Mouse (Mus musculus) hindbrain, embryonic 13.5 days (tissue): Measurements from ENCODE around the gene Art5. TPM values are rescaled to one million over a fixed set of nuclear protein-coding genes. Genes with fewer than 3 reads are reported as not detected.

Experiments used
- ATAC-seq: fragments of 200-750 bp; cut with Nextera tagmentation; 2 replicates; pipeline ENCODE4 v1.8.0; 2017; ENCODE audit warnings: moderate TSS enrichment; ENCODE audit not compliant: low FRiP score
- H3K27ac ChIP-seq: fragments of 300-500 bp; sonication (generic); 2 replicates; pipeline ENCODE4 v1.5.1; 2015; ENCODE audit warnings: inconsistent platforms, mild to moderate bottlenecking, moderate library complexity
- H3K27me3 ChIP-seq: fragments of 300-500 bp; sonication (generic); 2 replicates; pipeline ENCODE4 v1.6.1; 2015; ENCODE audit warnings: mild to moderate bottlenecking, inconsistent platforms
- H3K36me3 ChIP-seq: fragments of 300-500 bp; sonication (generic); 2 replicates; pipeline ENCODE4 v1.6.1; 2015; ENCODE audit warnings: mild to moderate bottlenecking, inconsistent platforms
- H3K4me1 ChIP-seq: fragments of 300-500 bp; sonication (generic); replicated peaks from 2 replicates; pipeline ENCODE4 v1.6.1; 2015; ENCODE audit warnings: inconsistent platforms
- H3K4me2 ChIP-seq: fragments of 300-500 bp; sonication (generic); 2 replicates; pipeline ENCODE4 v1.6.1; 2015; ENCODE audit warnings: inconsistent platforms, mild to moderate bottlenecking, moderate library complexity
- H3K4me3 ChIP-seq: fragments of 300-500 bp; sonication (generic); 2 replicates; pipeline ENCODE4 v1.5.1; 2015; ENCODE audit warnings: mild to moderate bottlenecking, inconsistent platforms
- H3K9ac ChIP-seq: fragments of 300-500 bp; sonication (generic); 2 replicates; pipeline ENCODE4 v1.6.1; 2015; ENCODE audit warnings: mild to moderate bottlenecking, inconsistent platforms
- H3K9me3 ChIP-seq: fragments of 300-500 bp; sonication (generic); 2 replicates; pipeline ENCODE4 v1.6.1; 2016; ENCODE audit warnings: inconsistent platforms
- WGBS: fragments of 180-500 bp; shearing (Covaris S2); methylation state at CpG from one replicate; pipeline ENCODE4 v1.1.7; 2015; 5-methylcytosine and 5-hydroxymethylcytosine counted together
- polyA plus RNA-seq: library from polyadenylated mRNA; unstranded; fragments of >200 nt; fragmentation: Nextera tagmentation; extraction: Ambion mirVana; gene quantifications from 2 replicates; pipeline ENCODE4 v1.2.1, GENCODE M21; 2015

The Art5 gene
- 0.74 and 0.75 TPM in 2 replicates for polyA plus RNA-seq

GRCm38 (mm10) chr7:102109171-102109570, at the start of gene Art5:
TSS of gene Art5 (minus strand) at chr7:102109489.
- peaks cover 7% of the 10 kb centered on the region for H3K4me1 ChIP-seq
- H3K9ac ChIP-seq: no peak within 1 kb of the TSS
- H3K27ac ChIP-seq: no peak within 1 kb of the TSS
- H3K36me3 ChIP-seq: no peaks in the 10 kb centered on the region
- no peak within 1 kb of the TSS for H3K4me2 ChIP-seq
- no peaks in the 10 kb centered on the region for H3K9me3 ChIP-seq
- 67% methylated on average over 7 of the region's 7 CpGs for WGBS
- ATAC-seq: no peak
- no peaks in the 10 kb centered on the region for H3K27me3 ChIP-seq
- no peak within 1 kb of the TSS for H3K4me3 ChIP-seq

GRCm38 (mm10) chr7:102153691-102154090, 44.4 kb upstream of the Art5 start:
- Histone ChIP-seq H3K27ac (no peak overlapping the region), H3K36me3 (peaks cover 55% of the 10 kb centered on the region), H3K27me3 (no peaks in the 10 kb centered on the region), H3K9ac (no peak overlapping the region), H3K4me3 (no peak overlapping the region), H3K4me2 (no peak overlapping the region), H3K4me1 (no peaks in the 10 kb centered on the region), H3K9me3 (no peaks in the 10 kb centered on the region)
- 96% methylated on average over 5 of the region's 5 CpGs for WGBS
- no peak for ATAC-seq

GRCm38 (mm10) chr7:102137898-102138297, 28.6 kb upstream of the Art5 start:
- H3K36me3 ChIP-seq: peaks cover 75% of the 10 kb centered on the region
- H3K4me3 ChIP-seq: no peak overlapping the region
- H3K9ac ChIP-seq: no peak overlapping the region
- H3K4me1 ChIP-seq: no peaks in the 10 kb centered on the region
- H3K27ac ChIP-seq: no peak overlapping the region
- H3K4me2 ChIP-seq: no peak overlapping the region
- H3K9me3 ChIP-seq: no peaks in the 10 kb centered on the region
- no peak for ATAC-seq
- H3K27me3 ChIP-seq: no peaks in the 10 kb centered on the region
- WGBS: 99% methylated on average over 5 of the region's 5 CpGs

- H3K4me3 ChIP-seq: no peak overlapping the region
- no peak overlapping the region for H3K4me2 ChIP-seq
- H3K9me3 ChIP-seq: no peaks in the 10 kb centered on the region
- H3K27me3 ChIP-seq: no peaks in the 10 kb centered on the region
- ATAC-seq: no peak
- peaks cover 76% of the 10 kb centered on the region for H3K36me3 ChIP-seq
- WGBS: 84% methylated on average over 1 of the region's 1 CpGs
- no peaks in the 10 kb centered on the region for H3K4me1 ChIP-seq
- H3K9ac ChIP-seq: no peak overlapping the region
- H3K27ac ChIP-seq: no peak overlapping the region
These were observed 28.2 kb upstream of the Art5 start for GRCm38 (mm10) chr7:102137464-102137863.

GRCm38 (mm10) chr7:102132395-102132794, 23.1 kb upstream of the Art5 start:
- no peak overlapping the region for H3K4me2 ChIP-seq
- no peaks in the 10 kb centered on the region for H3K4me1 ChIP-seq
- H3K27ac ChIP-seq: no peak overlapping the region
- peaks cover 71% of the 10 kb centered on the region for H3K36me3 ChIP-seq
- H3K27me3 ChIP-seq: no peaks in the 10 kb centered on the region
- no peak overlapping the region for H3K9ac ChIP-seq
- ATAC-seq: no peak
- H3K4me3 ChIP-seq: no peak overlapping the region
- H3K9me3 ChIP-seq: no peaks in the 10 kb centered on the region
- 94% methylated on average over 4 of the region's 4 CpGs for WGBS

- no peak overlapping the region for H3K4me2 ChIP-seq
- over 99% methylated on average over 10 of the region's 10 CpGs for WGBS
- no peaks in the 10 kb centered on the region for H3K4me1 ChIP-seq
- no peaks in the 10 kb centered on the region for H3K27me3 ChIP-seq
- no peak overlapping the region for H3K4me3 ChIP-seq
- peaks cover 76% of the 10 kb centered on the region for H3K36me3 ChIP-seq
- H3K27ac ChIP-seq: no peak overlapping the region
- no peak for ATAC-seq
- no peaks in the 10 kb centered on the region for H3K9me3 ChIP-seq
- no peak overlapping the region for H3K9ac ChIP-seq
These were observed 11.0 kb upstream of the Art5 start for GRCm38 (mm10) chr7:102120326-102120725.

GRCm38 (mm10) chr7:102117382-102117781, 8.1 kb upstream of the Art5 start:
- Histone ChIP-seq H3K4me2 (no peak overlapping the region), H3K9me3 (no peaks in the 10 kb centered on the region), H3K9ac (no peak overlapping the region), H3K36me3 (peaks cover 46% of the 10 kb centered on the region), H3K27ac (no peak overlapping the region), H3K27me3 (no peaks in the 10 kb centered on the region), H3K4me3 (no peak overlapping the region), H3K4me1 (no peaks in the 10 kb centered on the region)
- no peak for ATAC-seq
- WGBS: 80% methylated on average over 6 of the region's 6 CpGs

- no peak within 1 kb of the TSS for H3K27ac ChIP-seq
- no peaks in the 10 kb centered on the region for H3K9me3 ChIP-seq
- no peaks in the 10 kb centered on the region for H3K4me1 ChIP-seq
- peaks cover 40% of the 10 kb centered on the region for H3K36me3 ChIP-seq
- no peak for ATAC-seq
- H3K4me3 ChIP-seq: no peak within 1 kb of the TSS
- no peak within 1 kb of the TSS for H3K4me2 ChIP-seq
- H3K9ac ChIP-seq: no peak within 1 kb of the TSS
- H3K27me3 ChIP-seq: no peaks in the 10 kb centered on the region
- 71% methylated on average over 7 of the region's 7 CpGs for WGBS
These were observed 7.5 kb upstream of the Art5 start, which contains the start of gene Chrna10 for GRCm38 (mm10) chr7:102116579-102117331. TSS of gene Chrna10 (minus strand) at chr7:102116828.

GRCm38 (mm10) chr7:102113151-102113729, 4.0 kb upstream of the Art5 start:
- Histone ChIP-seq H3K27me3 (no peaks in the 10 kb centered on the region), H3K9me3 (no peaks in the 10 kb centered on the region), H3K4me3 (no peak overlapping the region), H3K4me2 (no peak overlapping the region), H3K4me1 (no peaks in the 10 kb centered on the region), H3K9ac (no peak overlapping the region), H3K36me3 (peaks cover 5% of the 10 kb centered on the region), H3K27ac (no peak overlapping the region)
- no peak for ATAC-seq
- WGBS: 84% methylated on average over 45 of the region's 45 CpGs

- H3K27me3 ChIP-seq: no peaks in the 10 kb centered on the region
- no peaks in the 10 kb centered on the region for H3K36me3 ChIP-seq
- 93% methylated on average over 4 of the region's 4 CpGs for WGBS
- ATAC-seq: no peak
- H3K4me2 ChIP-seq: no peak overlapping the region
- no peak overlapping the region for H3K27ac ChIP-seq
- peaks cover 7% of the 10 kb centered on the region for H3K4me1 ChIP-seq
- H3K9me3 ChIP-seq: no peaks in the 10 kb centered on the region
- no peak overlapping the region for H3K4me3 ChIP-seq
- H3K9ac ChIP-seq: no peak overlapping the region
These were observed 457 bp upstream of the Art5 start for GRCm38 (mm10) chr7:102109746-102110145.

GRCm38 (mm10) chr7:102108206-102108605, 1.1 kb downstream of the Art5 start:
- Histone ChIP-seq H3K9ac (no peak overlapping the region), H3K4me1 (peaks cover 7% of the 10 kb centered on the region), H3K27me3 (no peaks in the 10 kb centered on the region), H3K4me2 (no peak overlapping the region), H3K4me3 (no peak overlapping the region), H3K27ac (no peak overlapping the region), H3K9me3 (no peaks in the 10 kb centered on the region), H3K36me3 (no peaks in the 10 kb centered on the region)
- 79% methylated on average over 1 of the region's 1 CpGs for WGBS
- no peak for ATAC-seq

- H3K4me3 ChIP-seq: peak overlapping the region; percentile 24
- H3K27me3 ChIP-seq: no peaks in the 10 kb centered on the region
- ATAC-seq: no peak
- H3K4me1 ChIP-seq: peaks cover 18% of the 10 kb centered on the region
- no peaks in the 10 kb centered on the region for H3K36me3 ChIP-seq
- no peaks in the 10 kb centered on the region for H3K9me3 ChIP-seq
- WGBS: 21% methylated on average over 23 of the region's 23 CpGs
- H3K4me2 ChIP-seq: peak overlapping the region; percentile 52
- H3K27ac ChIP-seq: no peak overlapping the region
- H3K9ac ChIP-seq: peak overlapping the region; percentile 43
These were observed 2.6 kb downstream of the Art5 start for GRCm38 (mm10) chr7:102106700-102107141.

- WGBS: 77% methylated on average over 5 of the region's 5 CpGs
These were observed 5.2 kb downstream of the Art5 start for GRCm38 (mm10) chr7:102104126-102104525.

More at GRCm38 (mm10) chr7:102104126-102104525, 5.2 kb downstream of the Art5 start:
- Histone ChIP-seq H3K9ac (no peak overlapping the region), H3K9me3 (no peaks in the 10 kb centered on the region), H3K27ac (no peak overlapping the region), H3K27me3 (0 out of 2 replicates have a peak, but pooled peaks cover 3% of the 10 kb centered on the region), H3K36me3 (no peaks in the 10 kb centered on the region), H3K4me3 (no peak overlapping the region), H3K4me1 (peaks cover 30% of the 10 kb centered on the region), H3K4me2 (no peak overlapping the region)
- no peak for ATAC-seq
